Comparison of ENCODE assay signal across 12 mouse cellular contexts in the genomic region with DNA sequence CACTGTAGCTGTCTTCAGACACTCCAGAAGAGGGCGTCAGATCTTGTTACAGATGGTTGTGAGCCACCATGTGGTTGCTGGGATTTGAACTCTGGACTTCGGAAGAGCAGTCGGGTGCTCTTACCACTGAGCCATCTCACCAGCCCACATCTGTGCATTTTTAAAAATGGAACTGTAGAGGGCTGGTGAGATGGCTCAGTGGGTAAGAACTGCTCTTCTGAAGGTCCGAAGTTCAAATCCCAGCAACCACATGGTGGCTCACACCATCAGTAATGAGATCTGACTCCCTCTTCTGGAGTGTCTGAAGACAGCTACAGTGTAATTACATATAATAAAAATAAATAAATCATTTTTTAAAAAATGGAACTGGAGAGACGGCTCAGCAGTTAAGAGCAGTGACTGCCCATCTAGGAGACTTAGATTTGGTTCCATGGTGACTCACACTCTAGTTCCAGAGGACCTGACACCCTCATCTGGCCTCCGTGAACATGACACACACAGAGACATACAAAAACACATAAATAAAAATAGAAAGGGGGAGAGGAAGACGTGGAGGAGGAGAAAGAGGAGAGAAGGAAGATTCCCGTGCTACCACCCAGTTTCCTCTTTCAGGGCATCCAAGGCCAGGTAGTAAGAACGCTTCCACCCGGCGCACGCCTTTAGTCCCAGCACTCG. TPM values are rescaled to one million over a fixed set of nuclear protein-coding genes. Genes with fewer than 3 reads are reported as not detected.
A peak's percentile ranks its signal among the peaks of the same experiment; 100 is the strongest.
DNase-seq lines count a peak whose midpoint lies in the region; ATAC-seq and TF ChIP-seq lines count a peak whose summit lies in the region.
"Not testable (repeated sequence)": the region's sequence is repeated elsewhere in the genome, so short reads cannot be mapped to it uniquely, and the experiment has no call there.
"Had no signal": no experiment of that assay in that cellular context is flagged by ENCODE, and none has a peak within 500 bp of the region (broad histone marks: within the 10 kb centered on the region; RNA-seq: fewer than 3 reads in every experiment).

No protein-coding gene starts in this region.

- in situ Hi-C loops in CH12.LX (cut with MboI; ENCODE audit: low pct_ligation_motif_present, low pct_unique_long_range_greater_than_20kb, low sequenced_read_pairs), result not testable (repeated sequence)

- not testable (repeated sequence) for H3K79me2 ChIP-seq in CH12.LX (replicated peaks; ENCODE audit: control insufficient read depth, extremely low read depth, insufficient read depth, poor library complexity, severe bottlenecking)

- peak; percentile 75 for DNase-seq in 416B (ENCODE audit: low read depth)
- DNase-seq in CH12.LX (ENCODE audit: extremely low read depth), result peak; percentile 70
- peak; percentile 23 for DNase-seq in embryo, embryonic 10.5 days (ENCODE audit: low spot score)
- peak; percentile 68 for DNase-seq in induced T-regulatory cell, adult 2 months (ENCODE audit: low read depth)

- H3K27me3 ChIP-seq in CH12.LX (replicated peaks); midbrain, embryonic 15.5 days (replicated peaks); neural tube, embryonic 14.5 days (ENCODE audit: control insufficient read depth, insufficient read depth, low read length): not testable (repeated sequence)
- peaks cover 11% of the 10 kb centered on the region for H3K27me3 ChIP-seq in hindbrain, embryonic 12.5 days
- H3K27me3 ChIP-seq in liver, embryonic 12.5 days (replicated peaks), result peaks cover 71% of the 10 kb centered on the region

- H3K4me1 ChIP-seq in CH12.LX (ENCODE audit: control insufficient read depth in 1 of 2, insufficient read depth in 2 of 2), result peaks cover 11 to 37% of the 10 kb centered on the region in 2 experiments
- H3K4me1 ChIP-seq in hindbrain, embryonic 12.5 days, result peaks cover 19% of the 10 kb centered on the region
- peaks cover 32% of the 10 kb centered on the region for H3K4me1 ChIP-seq in liver, embryonic 12.5 days
- H3K4me1 ChIP-seq in midbrain, embryonic 15.5 days, result peaks cover 22% of the 10 kb centered on the region
- H3K4me1 ChIP-seq in neural tube, embryonic 14.5 days (ENCODE audit: control insufficient read depth, insufficient read depth, low read length), result not testable (repeated sequence)

- dilution Hi-C loops in CH12.LX (cut with MboI; ENCODE audit: extremely low pct_ligation_motif_present, extremely low pct_unique_long_range_greater_than_20kb, low sequenced_read_pairs), result not testable (repeated sequence)

- peak overlapping the region in 1 of 3 experiments; percentile 29 for H3K4me3 ChIP-seq in CH12.LX (replicated peaks in 1 of 3; ENCODE audit: low read depth in 2 of 3, low read length in 2 of 3, poor library complexity in 1 of 3)
- H3K4me3 ChIP-seq in hindbrain, embryonic 12.5 days; liver, embryonic 12.5 days; midbrain, embryonic 15.5 days; neural tube, embryonic 14.5 days (ENCODE audit: low read depth, low read length): not testable (repeated sequence)

- WGBS in hindbrain, embryonic 12.5 days, result 84% methylated on average over 13 of the region's 13 CpGs
- 60% methylated on average over 13 of the region's 13 CpGs for WGBS in liver, embryonic 12.5 days (ENCODE audit: insufficient replicate concordance)
- WGBS in midbrain, embryonic 15.5 days, result 81% methylated on average over 13 of the region's 13 CpGs
- 82% methylated on average over 13 of the region's 13 CpGs for WGBS in neural tube, embryonic 14.5 days

- peaks cover 5 to 12% of the 10 kb centered on the region in 2 experiments for H3K36me3 ChIP-seq in CH12.LX (replicated peaks in 1 of 2; ENCODE audit: control insufficient read depth in 1 of 2, insufficient read depth in 1 of 2, low read length in 1 of 2)
- H3K36me3 ChIP-seq in hindbrain, embryonic 12.5 days; liver, embryonic 12.5 days; midbrain, embryonic 15.5 days (replicated peaks); neural tube, embryonic 14.5 days (ENCODE audit: control insufficient read depth, insufficient read depth, low read length): not testable (repeated sequence)

- ATAC-seq in hindbrain, embryonic 12.5 days (ENCODE audit: low FRiP score), result 0 out of 2 replicates have a peak, but pooled peaks have one; percentile 1
- 0 out of 2 replicates have a peak, but pooled peaks have one; percentile 6 for ATAC-seq in liver, embryonic 12.5 days
- ATAC-seq in midbrain, embryonic 15.5 days (replicated peaks), result peak; percentile 16
- ATAC-seq in neural tube, embryonic 14.5 days (ENCODE audit: low read depth), result peak; percentile 5; the same call in 1 of the 2 replicates

- not testable (repeated sequence) for TF ChIP-seq RAD21 in CH12.LX (IDR thresholded peaks at IDR 0.05; ENCODE audit: low read depth, low read length)

- 0 out of 2 replicates have a peak, but pooled peaks have one; percentile 22 for TF ChIP-seq EP300 in CH12.LX (IDR thresholded peaks at IDR 0.05; ENCODE audit: low read length)

- not testable (repeated sequence) for H3K9me3 ChIP-seq in CH12.LX (replicated peaks; ENCODE audit: low read length); hindbrain, embryonic 12.5 days (replicated peaks); liver, embryonic 12.5 days (replicated peaks); midbrain, embryonic 15.5 days; neural tube, embryonic 14.5 days (ENCODE audit: control insufficient read depth, low read length)

- H3K9ac ChIP-seq in CH12.LX (ENCODE audit: insufficient read depth, low read depth); hindbrain, embryonic 12.5 days; liver, embryonic 12.5 days; midbrain, embryonic 15.5 days; neural tube, embryonic 14.5 days (replicated peaks; ENCODE audit: low read depth, low read length): not testable (repeated sequence)

- H3K4me2 ChIP-seq in CH12.LX (ENCODE audit: insufficient read depth, low read depth, poor library complexity, severe bottlenecking); hindbrain, embryonic 12.5 days (replicated peaks); liver, embryonic 12.5 days; midbrain, embryonic 15.5 days; neural tube, embryonic 14.5 days (ENCODE audit: low read depth, low read length): not testable (repeated sequence)

- TF ChIP-seq POLR2A in CH12.LX (IDR thresholded peaks at IDR 0.05; ENCODE audit: low read depth, low read length), result not testable (repeated sequence)

- TF ChIP-seq CTCF in CH12.LX (conservative IDR thresholded peaks at IDR 0.05 in 1 of 2, IDR thresholded peaks at IDR 0.05 in 1 of 2; ENCODE audit: low read depth in 2 of 2, low read length in 2 of 2), result peak in 1 of 2 experiments; percentile 32; a peak in 1 of 4 replicates

- H3K27ac ChIP-seq in CH12.LX (ENCODE audit: insufficient read depth, low read depth); hindbrain, embryonic 12.5 days; liver, embryonic 12.5 days; midbrain, embryonic 15.5 days; neural tube, embryonic 14.5 days (ENCODE audit: low read depth, low read length): not testable (repeated sequence)

TF ChIP-seq in CH12.LX, 34 proteins besides CTCF, POLR2A, EP300 and RAD21:
- TF ChIP-seq TBP (conservative IDR thresholded peaks at IDR 0.05; ENCODE audit: low read depth, low read length) (peak; percentile 96), MAFK (IDR thresholded peaks at IDR 0.05; ENCODE audit: insufficient replicate concordance, low read length) (peak; percentile 74; the same call in 1 of the 2 replicates), ELF1 (IDR thresholded peaks at IDR 0.05; ENCODE audit: low read depth, low read length) (peak; percentile 78), KAT2A (IDR thresholded peaks at IDR 0.05; ENCODE audit: insufficient replicate concordance, low read length) (0 out of 2 replicates have a peak, but pooled peaks have one; percentile 21), MAX (IDR thresholded peaks at IDR 0.05; ENCODE audit: low read length) (0 out of 2 replicates have a peak, but pooled peaks have one; percentile 26), MYC (IDR thresholded peaks at IDR 0.05; ENCODE audit: low read depth, low read length) (0 out of 2 replicates have a peak, but pooled peaks have one; percentile 16)

RNA-seq across cellular contexts. Expression of a gene that starts 0.8 kb away (rescaled TPM):
- total RNA-seq in CH12.LX (2012; rRNA removed) (6.5 and 8.0 TPM in 2 replicates), CH12.LX (2014; rRNA removed) (2.6 and 4.5 TPM in 2 replicates)
- 5.6 and 8.7 TPM in 2 replicates for polyA plus RNA-seq in CH12.LX (2012; ENCODE audit: insufficient read length, low read depth)
- polyA plus RNA-seq in hindbrain, embryonic 12.5 days (2016; fragmentation: Nextera tagmentation; extraction: Ambion mirVana), result 56.5 and 59.0 TPM in 2 replicates
- polyA plus RNA-seq in liver, embryonic 12.5 days (2016; fragmentation: Nextera tagmentation; extraction: Ambion mirVana), result 8.0 and 10.3 TPM in 2 replicates
- 62.8 and 65.8 TPM in 2 replicates for polyA plus RNA-seq in midbrain, embryonic 15.5 days (2015; fragmentation: Nextera tagmentation; extraction: Ambion mirVana)
- 60.5 and 68.8 TPM in 2 replicates for polyA plus RNA-seq in neural tube, embryonic 14.5 days (2014; fragmentation: Nextera tagmentation; extraction: Ambion mirVana)

RNA-seq across cellular contexts. Expression of a gene that starts 2.7 kb away (rescaled TPM):
- total RNA-seq in CH12.LX (2012; rRNA removed), result 2.4 and 3.3 TPM in 2 replicates
- 0.19 TPM in 1 of 2 replicates, not detected in the other for total RNA-seq in CH12.LX (2014; rRNA removed)
- polyA plus RNA-seq in CH12.LX (2012; ENCODE audit: insufficient read length, low read depth), result 0.56 and 0.63 TPM in 2 replicates
- 0.52 and 0.66 TPM in 2 replicates for polyA plus RNA-seq in hindbrain, embryonic 12.5 days (2016; fragmentation: Nextera tagmentation; extraction: Ambion mirVana)
- 0.11 and 0.27 TPM in 2 replicates for polyA plus RNA-seq in liver, embryonic 12.5 days (2016; fragmentation: Nextera tagmentation; extraction: Ambion mirVana)
- 0.31 and 0.36 TPM in 2 replicates for polyA plus RNA-seq in midbrain, embryonic 15.5 days (2015; fragmentation: Nextera tagmentation; extraction: Ambion mirVana)
- 0.22 TPM in 1 of 2 replicates, not detected in the other for polyA plus RNA-seq in neural tube, embryonic 14.5 days (2014; fragmentation: Nextera tagmentation; extraction: Ambion mirVana)
- total RNA-seq: gastrocnemius, adult 18-20 months; gastrocnemius, postnatal 14 days had no signal
- polyA plus RNA-seq: adrenal gland, adult 2 months; erythroblast, embryonic 14.5 days had no signal

RNA-seq across cellular contexts. Expression of a gene that starts 42.0 kb away (rescaled TPM):
- total RNA-seq in CH12.LX (2012; rRNA removed), result 44.2 and 50.3 TPM in 2 replicates
- total RNA-seq in CH12.LX (2014; rRNA removed), result 39.3 and 45.1 TPM in 2 replicates
- 43.7 and 53.7 TPM in 2 replicates for polyA plus RNA-seq in CH12.LX (2012; ENCODE audit: insufficient read length, low read depth)
- polyA plus RNA-seq in hindbrain, embryonic 12.5 days (2016; fragmentation: Nextera tagmentation; extraction: Ambion mirVana), result 178 and 191 TPM in 2 replicates
- 160 and 163 TPM in 2 replicates for polyA plus RNA-seq in liver, embryonic 12.5 days (2016; fragmentation: Nextera tagmentation; extraction: Ambion mirVana)
- polyA plus RNA-seq in midbrain, embryonic 15.5 days (2015; fragmentation: Nextera tagmentation; extraction: Ambion mirVana), result 269 TPM in 2 replicates
- polyA plus RNA-seq in neural tube, embryonic 14.5 days (2014; fragmentation: Nextera tagmentation; extraction: Ambion mirVana), result 260 and 271 TPM in 2 replicates

Comparison
In these comparisons a context has a peak if more than half of its experiments do, and no peak if none do; other contexts are left out.
1. DNase-seq: peak in every context shown above with its lines; median percentile 75 in 416B; 70 in CH12.LX; 68 in induced T-regulatory cell, adult 2 months; 23 in embryo, embryonic 10.5 days.